ENCODE assay signal across 8 mouse cellular contexts in the genomic region with DNA sequence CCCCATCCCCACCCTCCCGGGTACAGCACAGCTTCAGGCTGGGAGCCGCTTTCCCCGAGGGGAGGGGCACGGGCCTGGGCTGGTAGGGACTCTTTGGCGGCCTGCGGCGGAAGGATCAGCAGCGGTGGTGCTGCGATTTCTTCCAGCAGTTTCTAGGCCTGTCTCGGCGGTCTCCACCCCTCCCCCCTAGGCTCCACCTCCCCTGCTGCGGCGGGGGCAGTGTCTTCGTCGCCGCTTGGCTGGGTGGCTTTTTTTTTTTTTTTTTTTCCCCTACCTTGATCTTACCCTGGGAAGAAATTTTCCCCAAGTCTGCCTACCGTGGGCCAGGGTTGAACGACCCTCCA. TPM values are rescaled to one million over a fixed set of nuclear protein-coding genes. Genes with fewer than 3 reads are reported as not detected.
DNase-seq lines count a peak whose midpoint lies in the region; ATAC-seq and TF ChIP-seq lines count a peak whose summit lies in the region.

No protein-coding gene starts in this region.

- ATAC-seq in Patski: peak; percentile 53
- peak; percentile 73 for ATAC-seq in hindbrain, embryonic 12.5 days (ENCODE audit: low FRiP score)

- H3K9me3 ChIP-seq in hindbrain, embryonic 12.5 days (replicated peaks): no peaks in the 10 kb centered on the region

- in situ Hi-C loops in Patski (cut with MboI; ENCODE audit: low pct_unique_long_range_greater_than_20kb): no loop called here

- CTCF ChIA-PET in Patski (lab: Charles Lee): interaction anchor here (1.4 to 1.7 kb wide), 2 partner anchors 10 to 19 kb away, joined by 3 to 7 read pairs; a partner anchor contains a TSS

- H3K27me3 ChIP-seq in Patski: no peaks in the 10 kb centered on the region
- no peaks in the 10 kb centered on the region for H3K27me3 ChIP-seq in hindbrain, embryonic 12.5 days

- H3K9ac ChIP-seq in hindbrain, embryonic 12.5 days: peak overlapping the region; percentile 99

- POLR2A ChIA-PET in Patski (lab: Charles Lee): interaction anchor here (0.7 to 1.1 kb wide), 8 partner anchors 9 to 278 kb away, joined by 3 to 7 read pairs (median 4); a partner anchor contains a TSS

- H3K4me1 ChIP-seq in hindbrain, embryonic 12.5 days: peaks cover 32% of the 10 kb centered on the region

- no peak for TF ChIP-seq CTCF in Patski (IDR thresholded peaks at IDR 0.05)

- H3K27ac ChIP-seq in hindbrain, embryonic 12.5 days: peak overlapping the region; percentile 96

- DNase-seq in Patski (ENCODE audit: low read depth, low spot score): no peak
- peak; percentile 98 to 99 for DNase-seq in cerebellum, postnatal 10 days
- peak; percentile 95 to 97 for DNase-seq in frontal cortex, postnatal 10 days (ENCODE audit: low spot score in 2 of 2)
- peak; percentile 97 for DNase-seq in layer of hippocampus, postnatal 25 days (ENCODE audit: extremely low spot score in 1 of 2, low spot score in 1 of 2)
- peak; percentile 98 for DNase-seq in lung, postnatal 14 days
- DNase-seq in retina, adult 2 months (ENCODE audit: low read depth, low spot score): peak; percentile 76
- peak; percentile 98 for DNase-seq in thymus, postnatal 25 days

- H3K4me2 ChIP-seq in hindbrain, embryonic 12.5 days (replicated peaks): peak overlapping the region; percentile 86

- WGBS in hindbrain, embryonic 12.5 days: under 1% methylated on average over 13 of the region's 18 CpGs

- H3K36me3 ChIP-seq in hindbrain, embryonic 12.5 days: peaks cover 30% of the 10 kb centered on the region

- H3K4me3 ChIP-seq in hindbrain, embryonic 12.5 days: peak overlapping the region; percentile 98

RNA-seq across cellular contexts. Expression of a gene that starts 0.7 kb away (rescaled TPM):
- polyA plus RNA-seq in Patski (2021): 1,835 TPM
- 1,350 and 1,487 TPM in 2 replicates for polyA plus RNA-seq in hindbrain, embryonic 12.5 days (2016; fragmentation: Nextera tagmentation; extraction: Ambion mirVana)
- 1,000 to 10,000 TPM; 1,671 to 1,815 TPM for total RNA-seq in layer of hippocampus, postnatal 25 days (2021)

RNA-seq across cellular contexts. Expression of a gene that starts 10.1 kb away (rescaled TPM):
- polyA plus RNA-seq in Patski (2021): 98.0 TPM
- 90.6 and 92.4 TPM in 2 replicates for polyA plus RNA-seq in hindbrain, embryonic 12.5 days (2016; fragmentation: Nextera tagmentation; extraction: Ambion mirVana)
- 10 to 100 TPM; 36.1 to 38.7 TPM for total RNA-seq in layer of hippocampus, postnatal 25 days (2021)

RNA-seq across cellular contexts. Expression of a gene that starts 18.2 kb away (rescaled TPM):
- polyA plus RNA-seq in Patski (2021): 9.5 TPM
- 7.0 and 7.7 TPM in 2 replicates for polyA plus RNA-seq in hindbrain, embryonic 12.5 days (2016; fragmentation: Nextera tagmentation; extraction: Ambion mirVana)
- total RNA-seq in layer of hippocampus, postnatal 25 days (2021): 1 to 10 TPM; 2.6 to 3.2 TPM

RNA-seq across cellular contexts. Expression of a gene that starts 24.3 kb away (rescaled TPM):
- polyA plus RNA-seq in Patski (2021): 14.5 TPM
- 12.3 and 13.0 TPM in 2 replicates for polyA plus RNA-seq in hindbrain, embryonic 12.5 days (2016; fragmentation: Nextera tagmentation; extraction: Ambion mirVana)
- 100 to 1,000 TPM; 113 to 114 TPM for total RNA-seq in layer of hippocampus, postnatal 25 days (2021)

RNA-seq across cellular contexts. Expression of a gene that starts 25.7 kb away (rescaled TPM):
- 39.4 TPM for polyA plus RNA-seq in Patski (2021)
- 44.4 and 47.2 TPM in 2 replicates for polyA plus RNA-seq in hindbrain, embryonic 12.5 days (2016; fragmentation: Nextera tagmentation; extraction: Ambion mirVana)
- 10 to 100 TPM; 19.0 to 19.9 TPM for total RNA-seq in layer of hippocampus, postnatal 25 days (2021)
